Mouse (Mus musculus): Measurements from ENCODE around the gene Lrrc51.

DNA sequence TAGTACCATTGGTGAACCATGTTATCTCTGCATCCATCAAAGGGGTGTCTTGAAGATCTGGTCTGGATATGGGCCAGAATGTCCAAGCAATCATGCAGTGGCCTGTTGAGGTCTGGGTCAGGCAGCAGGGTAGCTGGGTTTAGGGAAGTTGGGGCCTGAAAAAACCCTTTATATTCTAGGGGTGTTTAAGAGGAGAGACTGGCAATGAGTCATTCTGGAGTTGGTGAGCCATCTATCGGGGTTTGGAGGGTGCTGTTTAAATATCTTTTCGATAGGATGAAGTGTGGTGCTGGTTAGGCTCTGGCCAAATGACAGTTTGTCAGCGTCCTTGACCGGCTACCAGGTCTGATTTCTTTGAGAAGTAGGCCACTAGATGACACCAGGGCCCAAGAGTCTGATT is 2.3 kb upstream of the Lrrc51 start:
- TF ChIP-seq EP300 (IDR thresholded peaks at IDR 0.05; ENCODE audit: insufficient read depth, low read depth, low read length) (no peak), POLR2A (IDR thresholded peaks at IDR 0.05; ENCODE audit: insufficient read depth, low read depth, low read length) (no peak)
